Mouse (Mus musculus) midbrain, embryonic 11.5 days (tissue): ENCODE results near the gene Nop2. TPM values are rescaled to one million over a fixed set of nuclear protein-coding genes. Genes with fewer than 3 reads are reported as not detected.

ENCODE experiments used
- ATAC-seq: fragments of 200-750 bp; cut with Nextera tagmentation; 2 replicates; pipeline ENCODE4 v1.8.0; 2017; ENCODE audit warnings: moderate TSS enrichment, moderate library complexity; ENCODE audit not compliant: low FRiP score
- DNase-seq: peaks from one replicate; pipeline ENCODE4 v3.0.0; 2015; ENCODE audit warnings: low spot score; ENCODE audit errors: missing footprints
- H3K27ac ChIP-seq: fragments of 300-500 bp; sonication (generic); 2 replicates; pipeline ENCODE4 v1.5.1; 2014; ENCODE audit warnings: low read depth, low read length
- H3K27me3 ChIP-seq: fragments of 300-500 bp; sonication (generic); 2 replicates; pipeline ENCODE4 v1.6.1; 2014; ENCODE audit warnings: mild to moderate bottlenecking, low read length, moderate library complexity, mixed read lengths; ENCODE audit not compliant: control insufficient read depth, insufficient read depth
- H3K36me3 ChIP-seq: fragments of 300-500 bp; sonication (generic); 2 replicates; pipeline ENCODE4 v1.6.1; 2014; ENCODE audit warnings: mild to moderate bottlenecking, low read length, moderate library complexity, mixed read lengths; ENCODE audit not compliant: control insufficient read depth, insufficient read depth
- H3K4me1 ChIP-seq: fragments of 300-500 bp; sonication (generic); 2 replicates; pipeline ENCODE4 v1.6.1; 2014; ENCODE audit warnings: low read length; ENCODE audit not compliant: control insufficient read depth, insufficient read depth
- H3K4me2 ChIP-seq: fragments of 300-500 bp; sonication (generic); 2 replicates; pipeline ENCODE4 v1.6.1; 2014; ENCODE audit warnings: mild to moderate bottlenecking, moderate library complexity
- H3K4me3 ChIP-seq: fragments of 300-500 bp; sonication (generic); 2 replicates; pipeline ENCODE4 v1.5.1; 2014; ENCODE audit warnings: low read depth, low read length
- H3K9ac ChIP-seq: fragments of 300-500 bp; sonication (generic); 2 replicates; pipeline ENCODE4 v1.6.1; 2014; ENCODE audit warnings: low read length
- H3K9me3 ChIP-seq: fragments of 300-500 bp; sonication (generic); 2 replicates; pipeline ENCODE4 v1.6.1; 2016; ENCODE audit warnings: low read length; ENCODE audit not compliant: control insufficient read depth
- WGBS: fragments of 180-500 bp; shearing (Covaris S2); extraction: QIAGEN DNeasy Blood & Tissue Kit; methylation state at CpG from one replicate; pipeline ENCODE4 v1.1.7; 2014; 5-methylcytosine and 5-hydroxymethylcytosine counted together
- microRNA-seq: library from miRNA; unstranded; fragments of <30 nt; microRNA quantifications from one replicate; pipeline ENCODE4, GENCODE M21; 2017
- polyA plus RNA-seq: library from polyadenylated mRNA; unstranded; fragments of >200 nt; fragmentation: Nextera tagmentation; extraction: Ambion mirVana; gene quantifications from 2 replicates; pipeline ENCODE4 v1.2.1, GENCODE M21; 2014

Gene Nop2
- polyA plus RNA-seq, 1 experiment from 2014 or later = 58.4 TPM

- no peak overlapping the region for H3K27ac ChIP-seq
- 88% methylated on average over 7 of the region's 7 CpGs for WGBS
- H3K4me2 ChIP-seq = no peak overlapping the region
- H3K9me3 ChIP-seq = no peaks in the 10 kb centered on the region
- peaks cover 15% of the 10 kb centered on the region for H3K4me1 ChIP-seq
- ATAC-seq (no peak), DNase-seq (no peak)
- peaks cover 3% of the 10 kb centered on the region; the same call in 1 of the 2 replicates for H3K36me3 ChIP-seq
- no peak overlapping the region for H3K9ac ChIP-seq
- no peaks in the 10 kb centered on the region for H3K27me3 ChIP-seq
- H3K4me3 ChIP-seq = no peak overlapping the region
Measured at GRCm38 (mm10) chr6:125193390-125193789, 61.7 kb downstream of the Nop2 start.

Small RNAs within 50 kb of the gene (microRNA-seq; reads per million reads assigned to microRNA genes)
- gene Mir7045 = 0.76 reads per million

Other genes starting within 250 kb of the Nop2 start
- gene Cd4, start 243.7 kb upstream of the Nop2 start, polyA plus RNA-seq = not detected in 2 replicates
- gene Lag3, start 220.2 kb upstream of the Nop2 start, polyA plus RNA-seq = 0.88 and 2.4 TPM in 2 replicates
- 258 and 288 TPM in 2 replicates for gene Ptms, start 211.8 kb upstream of the Nop2 start, polyA plus RNA-seq
- gene Mlf2, start 200.5 kb upstream of the Nop2 start, polyA plus RNA-seq = 430 and 435 TPM in 2 replicates
- 105 and 112 TPM in 2 replicates for gene Cops7a, start 166.4 kb upstream of the Nop2 start, polyA plus RNA-seq
- gene Pianp, start 135.2 kb upstream of the Nop2 start, polyA plus RNA-seq = 1.2 and 1.6 TPM in 2 replicates
- gene Zfp384, start 122.8 kb upstream of the Nop2 start, polyA plus RNA-seq = 9.3 and 9.9 TPM in 2 replicates
- 139 and 146 TPM in 2 replicates for gene Ing4, start 92.1 kb upstream of the Nop2 start, polyA plus RNA-seq
- 9.2 and 10.8 TPM in 2 replicates for gene Acrbp, start 82.2 kb upstream of the Nop2 start, polyA plus RNA-seq
- gene Lpar5, start 64.0 kb upstream of the Nop2 start, polyA plus RNA-seq = 0.11 TPM in 1 of 2 replicates, not detected in the other
- 96.9 and 99.3 TPM in 2 replicates for gene Chd4, start 35.9 kb upstream of the Nop2 start, polyA plus RNA-seq
- 8.4 and 8.6 TPM in 2 replicates for gene Iffo1, start 13.3 kb downstream of the Nop2 start, polyA plus RNA-seq
- gene Gapdh, start 34.6 kb downstream of the Nop2 start, polyA plus RNA-seq = 2,357 and 2,675 TPM in 2 replicates
- gene Ncapd2, start 59.8 kb downstream of the Nop2 start, polyA plus RNA-seq = 127 and 140 TPM in 2 replicates
- 200 and 208 TPM in 2 replicates for gene Mrpl51, start 59.9 kb downstream of the Nop2 start, polyA plus RNA-seq
- 1.3 and 1.4 TPM in 2 replicates for gene Vamp1, start 83.6 kb downstream of the Nop2 start, polyA plus RNA-seq
- gene Tapbpl, start 100.0 kb downstream of the Nop2 start, polyA plus RNA-seq = 1.2 and 1.6 TPM in 2 replicates
- 0.62 and 0.93 TPM in 2 replicates for gene Cd27, start 105.1 kb downstream of the Nop2 start, polyA plus RNA-seq
- 0.08 TPM in 1 of 2 replicates, not detected in the other for gene Tuba3a, start 154.1 kb downstream of the Nop2 start, polyA plus RNA-seq
- gene Ltbr, start 182.0 kb downstream of the Nop2 start, polyA plus RNA-seq = 18.0 and 19.7 TPM in 2 replicates
- 0.33 and 0.77 TPM in 2 replicates for gene Scnn1a, start 188.8 kb downstream of the Nop2 start, polyA plus RNA-seq
- gene Tnfrsf1a, start 217.5 kb downstream of the Nop2 start, polyA plus RNA-seq = 19.0 and 19.2 TPM in 2 replicates
- not detected in 2 replicates for gene Plekhg6, start 248.9 kb downstream of the Nop2 start, polyA plus RNA-seq